Mouse (Mus musculus) myocyte (in vitro differentiated cells): ENCODE data around the gene Me3. TPM values are rescaled to one million over a fixed set of nuclear protein-coding genes. Genes with fewer than 3 reads are reported as not detected.

Experiments used
- H3K27me3 ChIP-seq: one replicate; pipeline ENCODE4 v1.6.1; 2011; ENCODE audit not compliant: control insufficient read depth, insufficient read depth, insufficient read length
- H3K36me3 ChIP-seq: one replicate; pipeline ENCODE4 v1.6.1; 2011; ENCODE audit not compliant: control insufficient read depth, insufficient read depth
- H3K4me2 ChIP-seq: one replicate; pipeline ENCODE4 v1.6.1; 2011; ENCODE audit warnings: low read depth, control low read depth
- H3K4me3 ChIP-seq: one replicate; pipeline ENCODE4 v1.5.1; 2011; ENCODE audit warnings: mild to moderate bottlenecking, control low read depth, moderate library complexity
- H3K79me2 ChIP-seq: one replicate; pipeline ENCODE4 v1.6.1; 2011; ENCODE audit not compliant: control insufficient read depth, insufficient read depth
- H3ac ChIP-seq: one replicate; pipeline ENCODE4 v1.6.1; 2011; ENCODE audit not compliant: control insufficient read depth, insufficient read length
- CEBPB ChIP-seq: IDR thresholded peaks from 2 replicates; pipeline ENCODE4 v1.6.1; 2011; ENCODE audit warnings: mild to moderate bottlenecking, moderate library complexity; ENCODE audit not compliant: poor library complexity, insufficient read depth, severe bottlenecking
- E2F4 ChIP-seq: IDR thresholded peaks from one replicate; pipeline ENCODE4 v1.6.1; 2011; ENCODE audit warnings: mild to moderate bottlenecking, control low read depth, moderate library complexity; ENCODE audit not compliant: insufficient read depth
- MAX ChIP-seq: IDR thresholded peaks from one replicate; pipeline ENCODE4 v1.6.1; 2011; ENCODE audit warnings: low read depth, mild to moderate bottlenecking, control low read depth
- MYOD1 ChIP-seq, 3 experiments: IDR thresholded peaks; one replicate each; pipeline ENCODE4 v1.6.1; 2011; ENCODE audit warnings: control low read depth in 2 of 3, low read depth in 2 of 3, mild to moderate bottlenecking in 2 of 3, moderate library complexity in 1 of 3; ENCODE audit not compliant: insufficient read length in 2 of 3, control insufficient read depth in 1 of 3
- MYOG ChIP-seq, 3 experiments: IDR thresholded peaks; one replicate each; pipeline ENCODE4 v1.6.1; 2011; ENCODE audit warnings: control low read depth in 2 of 3, low read depth in 2 of 3, mild to moderate bottlenecking in 2 of 3; ENCODE audit not compliant: insufficient read length in 2 of 3, control insufficient read depth in 1 of 3, insufficient read depth in 1 of 3
- POLR2A ChIP-seq: IDR thresholded peaks from one replicate; pipeline ENCODE4 v1.6.1; 2011; ENCODE audit warnings: low read depth, mild to moderate bottlenecking, control low read depth, moderate library complexity; ENCODE audit not compliant: insufficient read length
- POLR2AphosphoS2 ChIP-seq: IDR thresholded peaks from one replicate; pipeline ENCODE4 v1.6.1; 2011; ENCODE audit warnings: low read depth, control low read depth; ENCODE audit not compliant: insufficient read length
- REST ChIP-seq: IDR thresholded peaks from one replicate; pipeline ENCODE4 v1.6.1; 2011; ENCODE audit warnings: mild to moderate bottlenecking, control low read depth, moderate library complexity; ENCODE audit not compliant: insufficient read depth, insufficient read length
- SRF ChIP-seq: IDR thresholded peaks from one replicate; pipeline ENCODE4 v1.6.1; 2011; ENCODE audit warnings: low read depth; ENCODE audit not compliant: control insufficient read depth, insufficient read length
- TCF12 ChIP-seq: IDR thresholded peaks from one replicate; pipeline ENCODE4 v1.6.1; 2011; ENCODE audit warnings: mild to moderate bottlenecking, control low read depth; ENCODE audit not compliant: poor library complexity, insufficient read depth, severe bottlenecking
- TCF3 ChIP-seq: IDR thresholded peaks from one replicate; pipeline ENCODE4 v1.6.1; 2011; ENCODE audit warnings: low read depth, control low read depth; ENCODE audit not compliant: insufficient read length
- USF1 ChIP-seq: IDR thresholded peaks from one replicate; pipeline ENCODE4 v1.6.1; 2011; ENCODE audit warnings: low read depth, mild to moderate bottlenecking, control low read depth, moderate library complexity
- polyA plus RNA-seq: library from polyadenylated mRNA; unstranded; fragments of >200 nt; fragmentation: generic; extraction: Trizol; gene quantifications from one replicate; pipeline ENCODE4 v1.2.1, GENCODE M21; 2012; ENCODE audit warnings: missing spikeins

Gene Me3
- polyA plus RNA-seq, 1 experiment: 7.8 TPM

- H3K36me3 ChIP-seq: no peaks in the 10 kb centered on the region
- TF ChIP-seq POLR2AphosphoS2 (no peak), E2F4 (no peak), MYOD1 (IDR thresholded peaks at IDR 0.05; ENCODE audit: control insufficient read depth in 1 of 3, insufficient read length in 2 of 3, low read depth in 2 of 3) (no peak), SRF (no peak), USF1 (no peak), POLR2A (no peak), MAX (no peak), REST (no peak), TCF3 (no peak), TCF12 (no peak), MYOG (IDR thresholded peaks at IDR 0.05; ENCODE audit: control insufficient read depth in 1 of 3, insufficient read depth in 1 of 3, insufficient read length in 2 of 3, low read depth in 2 of 3) (no peak), CEBPB (no peak)
- no peak overlapping the region for H3K4me3 ChIP-seq
- H3K79me2 ChIP-seq: no peaks in the 10 kb centered on the region
- H3K4me2 ChIP-seq: peak overlapping the region; percentile 10
- H3ac ChIP-seq: no peak overlapping the region
- H3K27me3 ChIP-seq: no peaks in the 10 kb centered on the region
Observed at GRCm38 (mm10) chr7:89798358-89799020, 166.3 kb downstream of the Me3 start.

DNA sequence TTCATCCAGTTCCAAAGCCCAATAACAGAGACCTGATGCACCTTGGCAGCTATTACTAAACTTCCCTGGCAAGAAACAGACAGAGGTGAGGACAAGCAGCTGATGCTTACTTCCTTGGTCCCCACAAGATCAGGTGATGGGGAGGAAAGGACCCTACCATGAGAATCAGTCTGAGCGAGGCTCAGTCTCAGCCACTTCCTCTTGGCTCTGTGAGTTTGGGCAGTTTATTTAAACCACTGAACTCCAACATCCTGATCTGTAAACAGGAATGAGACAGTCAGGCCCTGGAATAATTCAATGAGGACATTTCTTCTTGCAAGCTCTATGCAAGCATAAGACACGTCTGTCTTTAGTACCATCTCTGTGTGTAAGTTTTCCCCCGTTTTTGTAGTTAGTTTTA, 170.3 kb downstream of the Me3 start:
- no peaks in the 10 kb centered on the region for H3K27me3 ChIP-seq
- TF ChIP-seq POLR2A (no peak), USF1 (no peak), E2F4 (no peak), SRF (no peak), MYOG (IDR thresholded peaks at IDR 0.05; ENCODE audit: control insufficient read depth in 1 of 3, insufficient read depth in 1 of 3, insufficient read length in 2 of 3, low read depth in 2 of 3) (no peak), TCF3 (no peak), CEBPB (no peak), POLR2AphosphoS2 (no peak), MYOD1 (IDR thresholded peaks at IDR 0.05; ENCODE audit: control insufficient read depth in 1 of 3, insufficient read length in 2 of 3, low read depth in 2 of 3) (no peak), MAX (no peak), TCF12 (no peak), REST (no peak)
- H3K79me2 ChIP-seq: no peaks in the 10 kb centered on the region
- no peak overlapping the region for H3K4me2 ChIP-seq
- H3ac ChIP-seq: no peak overlapping the region
- no peak overlapping the region for H3K4me3 ChIP-seq
- no peaks in the 10 kb centered on the region for H3K36me3 ChIP-seq

DNA sequence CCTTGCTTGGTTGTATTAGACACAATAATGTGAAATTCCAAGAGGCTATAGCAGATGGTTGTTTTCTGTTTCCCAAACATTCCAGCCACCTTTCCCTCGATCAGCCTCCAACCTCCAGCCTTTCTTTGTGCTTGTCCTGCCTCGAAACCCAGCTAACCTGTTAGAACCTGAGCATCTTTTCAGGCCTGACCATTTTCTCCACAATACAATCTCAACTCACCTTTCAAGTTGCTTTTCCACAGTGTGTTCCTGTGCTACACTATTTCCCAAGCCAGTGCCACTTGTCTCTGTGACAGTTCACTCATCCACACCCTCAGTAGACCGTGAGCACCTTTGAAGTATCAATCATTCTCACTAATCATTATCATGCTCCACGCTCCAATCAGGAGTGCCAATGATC, 171.8 kb downstream of the Me3 start:
- no peaks in the 10 kb centered on the region for H3K36me3 ChIP-seq
- H3ac ChIP-seq: no peak overlapping the region
- no peak overlapping the region for H3K4me2 ChIP-seq
- TF ChIP-seq MYOD1 (IDR thresholded peaks at IDR 0.05; ENCODE audit: control insufficient read depth in 1 of 3, insufficient read length in 2 of 3, low read depth in 2 of 3) (no peak), SRF (no peak), TCF12 (no peak), POLR2A (no peak), POLR2AphosphoS2 (no peak), E2F4 (no peak), MYOG (IDR thresholded peaks at IDR 0.05; ENCODE audit: control insufficient read depth in 1 of 3, insufficient read depth in 1 of 3, insufficient read length in 2 of 3, low read depth in 2 of 3) (no peak), MAX (no peak), REST (no peak), TCF3 (no peak), USF1 (no peak), CEBPB (no peak)
- no peaks in the 10 kb centered on the region for H3K27me3 ChIP-seq
- H3K79me2 ChIP-seq: no peaks in the 10 kb centered on the region
- no peak overlapping the region for H3K4me3 ChIP-seq

GRCm38 (mm10) chr7:89809400-89809799, 177.2 kb downstream of the Me3 start:
- Histone ChIP-seq H3ac (no peak overlapping the region), H3K27me3 (no peaks in the 10 kb centered on the region), H3K79me2 (no peaks in the 10 kb centered on the region), H3K36me3 (no peaks in the 10 kb centered on the region), H3K4me2 (no peak overlapping the region), H3K4me3 (no peak overlapping the region)
- TF ChIP-seq E2F4 (no peak), MYOD1 (IDR thresholded peaks at IDR 0.05; ENCODE audit: control insufficient read depth in 1 of 3, insufficient read length in 2 of 3, low read depth in 2 of 3) (no peak), MAX (no peak), TCF3 (no peak), CEBPB (no peak)

DNA sequence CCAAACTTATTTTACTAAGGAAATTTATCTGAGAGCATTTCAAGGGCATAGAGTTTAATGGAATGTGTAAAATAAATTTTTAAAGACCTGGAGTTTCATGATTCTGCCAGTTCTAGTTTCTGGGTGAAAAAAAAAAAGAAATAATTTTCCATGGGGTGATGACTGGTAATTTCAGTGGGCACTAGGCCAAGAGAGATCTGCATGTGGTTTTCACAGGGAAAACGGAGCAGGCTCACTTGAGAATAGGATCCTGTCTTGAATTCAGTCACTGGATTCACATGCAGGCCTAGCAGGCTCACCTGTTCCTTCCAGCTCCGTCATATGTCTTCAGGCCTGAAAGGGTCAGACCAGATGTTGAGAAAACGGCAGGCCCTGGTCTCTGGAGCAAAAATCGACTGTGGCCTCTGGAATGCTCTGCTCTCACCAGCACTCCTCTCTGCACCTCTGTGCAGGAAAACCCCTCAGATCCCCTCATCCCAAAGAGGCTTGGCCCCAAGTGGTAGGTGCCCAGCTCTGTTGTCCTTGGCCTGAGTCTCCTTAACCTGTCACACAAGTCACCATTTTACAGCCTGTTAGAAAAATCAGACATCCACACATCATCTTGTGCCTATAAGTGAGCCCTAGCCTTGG, 196.4 kb downstream of the Me3 start:
- Histone ChIP-seq H3K27me3 (no peaks in the 10 kb centered on the region), H3K36me3 (no peaks in the 10 kb centered on the region), H3K79me2 (no peaks in the 10 kb centered on the region), H3ac (no peak overlapping the region), H3K4me2 (no peak overlapping the region), H3K4me3 (no peak overlapping the region)
- TF ChIP-seq POLR2A (no peak), USF1 (no peak), MYOD1 (IDR thresholded peaks at IDR 0.05; ENCODE audit: control insufficient read depth in 1 of 3, insufficient read length in 2 of 3, low read depth in 2 of 3) (no peak)
